Mouse (Mus musculus) cerebellum, postnatal 4 days (tissue): ENCODE results near the gene Olfr1211.

ENCODE experiments used
- DNase-seq, 2 experiments: peaks; one replicate each; pipeline ENCODE4 v3.0.0; 2022; ENCODE audit warnings: low spot score in 2 of 2, mixed read lengths in 1 of 2

Gene Olfr1211

DNA sequence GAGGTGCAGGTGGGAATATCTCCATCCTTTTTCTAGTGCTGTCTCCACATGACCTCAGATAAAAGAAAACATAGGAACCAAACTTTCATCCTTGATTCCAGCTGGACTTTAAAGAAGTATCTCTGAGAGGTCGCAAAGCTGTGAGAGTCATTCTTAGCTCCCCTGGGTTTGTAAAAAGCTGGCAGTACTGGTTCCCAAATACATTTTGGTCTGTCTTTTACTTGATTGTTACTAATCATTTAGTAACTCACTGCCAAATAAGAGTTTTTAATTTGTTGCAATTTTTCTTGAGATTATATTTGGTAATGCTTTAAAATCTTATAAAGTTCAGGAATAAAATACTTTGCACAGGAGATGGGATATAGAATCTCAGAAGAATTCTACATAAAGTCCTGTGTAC is at the start of gene Olfr1211:
Olfr1211 (minus strand) TSS at position 101 of the 400 bp plus-strand sequence.
- no peak for DNase-seq

DNA sequence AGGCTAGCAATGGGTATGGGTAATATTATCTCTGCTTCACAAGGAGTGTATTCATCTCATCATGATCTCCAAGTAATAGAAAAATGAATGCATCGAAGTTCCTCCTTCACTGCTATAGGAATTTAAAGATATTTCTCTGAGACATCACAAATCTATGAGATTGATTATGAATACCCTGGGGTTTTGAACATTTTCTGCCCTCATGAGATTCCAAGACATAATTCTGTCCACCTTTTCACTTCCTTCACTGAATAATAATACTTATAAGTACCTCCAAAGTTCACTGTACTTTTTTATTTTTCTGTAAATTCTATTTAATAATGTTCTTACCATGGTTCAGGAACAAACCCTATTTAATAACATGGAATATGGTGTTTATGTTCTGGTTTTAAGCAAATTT is 42.3 kb upstream of the Olfr1211 start, which contains the start of gene Gm13762:
Gm13762 (minus strand) TSS at position 101 of the 400 bp plus-strand sequence.
- DNase-seq = no peak

- DNase-seq = no peak
Observed at GRCm38 (mm10) chr2:88953669-88954068, 15.8 kb upstream of the Olfr1211 start, which contains the start of gene Olfr1212. Olfr1212 (plus strand) TSS chr2:88953969.

- no peak for DNase-seq
Observed at GRCm38 (mm10) chr2:88915057-88915456, 22.9 kb downstream of the Olfr1211 start, which contains the start of gene Olfr1209. Olfr1209 (minus strand) TSS chr2:88915157.

DNA sequence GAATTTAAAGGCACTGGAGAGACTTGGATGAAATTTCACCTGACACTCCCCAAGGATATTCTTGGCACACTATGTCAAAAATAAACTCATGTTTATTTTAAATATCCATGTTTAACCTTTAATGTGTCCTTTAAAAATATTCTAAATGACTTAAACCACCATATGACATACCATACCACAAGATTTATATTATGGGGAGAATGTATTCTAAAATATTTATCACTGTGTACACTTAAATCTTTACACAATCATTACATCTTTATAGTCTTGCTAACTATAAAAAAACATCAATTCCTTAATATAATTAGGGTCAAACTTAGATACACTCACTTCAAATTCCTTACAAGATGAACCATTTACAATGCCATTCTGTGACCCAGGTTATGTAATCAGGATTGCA is 35.7 kb downstream of the Olfr1211 start, which contains the start of gene Olfr1208:
Olfr1208 (minus strand) TSS at position 101 of the 400 bp plus-strand sequence.
- DNase-seq = no peak
